Mouse (Mus musculus) lung, adult 2 months (tissue): ENCODE results near the gene Gda. TPM values are rescaled to one million over a fixed set of nuclear protein-coding genes. Genes with fewer than 3 reads are reported as not detected.

ENCODE experiments used
- DNase-seq: peaks from one replicate; pipeline ENCODE4 v3.0.0; 2022
- H3K4me1 ChIP-seq: fragments of 200-500 bp; 2 replicates; pipeline ENCODE4 v1.6.1; 2011; ENCODE audit warnings: low read length; ENCODE audit not compliant: control insufficient read depth, insufficient read depth
- H3K4me3 ChIP-seq: fragments of 200-500 bp; replicated peaks from 2 replicates; pipeline ENCODE3; 2011; ENCODE audit warnings: low read depth, mild to moderate bottlenecking, control low read depth, low read length; ENCODE audit errors: extremely low read depth
- CTCF ChIP-seq: fragments of 200-500 bp; IDR thresholded peaks from 2 replicates; pipeline ENCODE4 v1.5.1; 2011; ENCODE audit warnings: mild to moderate bottlenecking, low read length, control low read depth; ENCODE audit not compliant: insufficient read depth
- POLR2A ChIP-seq: fragments of 200-500 bp; IDR thresholded peaks from 2 replicates; pipeline ENCODE4 v1.6.1; 2011; ENCODE audit warnings: low read depth, mild to moderate bottlenecking, control low read depth, low read length, borderline replicate concordance; ENCODE audit errors: extremely low read depth
- WGBS: fragments of 180-500 bp; shearing (Covaris S2); methylation state at CpG from one replicate; pipeline ENCODE4 v1.1.7; 2018; 5-methylcytosine and 5-hydroxymethylcytosine counted together
- polyA plus RNA-seq: library from polyadenylated mRNA; depleted of rRNA; stranded (reverse); fragments of >200 nt; gene quantifications from 2 replicates; pipeline ENCODE4 v1.2.3, GENCODE M21; 2012

The Gda gene
- polyA plus RNA-seq, 1 experiment, result 3.2 TPM

- no peaks in the 10 kb centered on the region for H3K4me1 ChIP-seq
- WGBS, result 62% methylated on average over 5 of the region's 5 CpGs
- no peak for DNase-seq
Measured at GRCm38 (mm10) chr19:21461221-21461960, 11.9 kb downstream of the Gda start.

GRCm38 (mm10) chr19:21457461-21457860, 15.8 kb downstream of the Gda start:
- no peaks in the 10 kb centered on the region for H3K4me1 ChIP-seq
- 53% methylated on average over 4 of the region's 4 CpGs for WGBS
- DNase-seq, result no peak
- no peak for TF ChIP-seq CTCF
- TF ChIP-seq POLR2A, result no peak
- no peak overlapping the region for H3K4me3 ChIP-seq

More at GRCm38 (mm10) chr19:21461221-21461960, 11.9 kb downstream of the Gda start:
- no peak for TF ChIP-seq CTCF
- no peak for TF ChIP-seq POLR2A
- no peak overlapping the region for H3K4me3 ChIP-seq

GRCm38 (mm10) chr19:21441787-21442186, 31.5 kb downstream of the Gda start:
- H3K4me1 ChIP-seq, result no peaks in the 10 kb centered on the region
- TF ChIP-seq POLR2A, result no peak
- TF ChIP-seq CTCF, result no peak
- no peak for DNase-seq
- H3K4me3 ChIP-seq, result no peak overlapping the region
- WGBS, result 63% methylated on average over 3 of the region's 3 CpGs

GRCm38 (mm10) chr19:21440841-21441240, 32.4 kb downstream of the Gda start:
- TF ChIP-seq POLR2A (no peak), CTCF (no peak)
- no peak for DNase-seq
- Histone ChIP-seq H3K4me1 (no peaks in the 10 kb centered on the region), H3K4me3 (no peak overlapping the region)
- 70% methylated on average over 6 of the region's 6 CpGs for WGBS

GRCm38 (mm10) chr19:21439141-21439737, 34.0 kb downstream of the Gda start:
- Histone ChIP-seq H3K4me3 (no peak overlapping the region), H3K4me1 (no peaks in the 10 kb centered on the region)
- 44% methylated on average over 3 of the region's 3 CpGs for WGBS
- no peak for DNase-seq
- TF ChIP-seq POLR2A (no peak), CTCF (no peak)

- Histone ChIP-seq H3K4me1 (no peaks in the 10 kb centered on the region), H3K4me3 (no peak overlapping the region)
- no peak for TF ChIP-seq CTCF
- TF ChIP-seq POLR2A, result no peak
- DNase-seq, result no peak
- 85% methylated on average over 3 of the region's 3 CpGs for WGBS
Measured at GRCm38 (mm10) chr19:21436566-21436965, 36.7 kb downstream of the Gda start.

- no peak overlapping the region for H3K4me3 ChIP-seq
- 80% methylated on average over 4 of the region's 4 CpGs for WGBS
- no peaks in the 10 kb centered on the region for H3K4me1 ChIP-seq
- no peak for DNase-seq
- TF ChIP-seq CTCF (no peak), POLR2A (no peak)
Measured at GRCm38 (mm10) chr19:21433348-21433747, 39.9 kb downstream of the Gda start.

GRCm38 (mm10) chr19:21432879-21433278, 40.4 kb downstream of the Gda start:
- TF ChIP-seq POLR2A, result no peak
- no peak for TF ChIP-seq CTCF
- Histone ChIP-seq H3K4me1 (no peaks in the 10 kb centered on the region), H3K4me3 (no peak overlapping the region)
- DNase-seq, result no peak
- 88% methylated on average over 2 of the region's 2 CpGs for WGBS

GRCm38 (mm10) chr19:21432286-21432685, 41.0 kb downstream of the Gda start:
- no peak for DNase-seq
- no peaks in the 10 kb centered on the region for H3K4me1 ChIP-seq
- TF ChIP-seq CTCF (no peak), POLR2A (no peak)
- 83% methylated on average over 3 of the region's 3 CpGs for WGBS
- no peak overlapping the region for H3K4me3 ChIP-seq

GRCm38 (mm10) chr19:21425391-21425790, 47.9 kb downstream of the Gda start:
- WGBS, result 87% methylated on average over 4 of the region's 4 CpGs
- TF ChIP-seq POLR2A (no peak), CTCF (no peak)

More at GRCm38 (mm10) chr19:21425391-21425790, 47.9 kb downstream of the Gda start:
- no peaks in the 10 kb centered on the region for H3K4me1 ChIP-seq
- no peak overlapping the region for H3K4me3 ChIP-seq
- DNase-seq, result no peak
